Mouse (Mus musculus) thymus, adult 2 months (tissue): ENCODE data around the gene Adcy6. TPM values are rescaled to one million over a fixed set of nuclear protein-coding genes. Genes with fewer than 3 reads are reported as not detected.

Experiments used
- DNase-seq: peaks from one replicate; pipeline ENCODE4 v3.0.0; 2021
- H3K27ac ChIP-seq: fragments of 200-500 bp; 2 replicates; pipeline ENCODE4 v1.5.1; 2012; ENCODE audit warnings: low read length, control low read depth; ENCODE audit not compliant: control insufficient read depth, insufficient read depth
- H3K27me3 ChIP-seq: fragments of 200-500 bp; 2 replicates; pipeline ENCODE4 v1.6.1; 2012; ENCODE audit warnings: mild to moderate bottlenecking, low read length, moderate library complexity, mixed read lengths; ENCODE audit not compliant: control insufficient read depth, insufficient read depth
- H3K36me3 ChIP-seq: fragments of 200-500 bp; 2 replicates; pipeline ENCODE4 v1.6.1; 2012; ENCODE audit warnings: mild to moderate bottlenecking, low read length, moderate library complexity; ENCODE audit not compliant: control insufficient read depth, insufficient read depth
- H3K4me1 ChIP-seq: fragments of 200-500 bp; replicated peaks from 2 replicates; pipeline ENCODE4 v1.6.1; 2012; ENCODE audit warnings: low read length; ENCODE audit not compliant: control insufficient read depth, insufficient read depth
- H3K4me3 ChIP-seq: fragments of 200-500 bp; 2 replicates; pipeline ENCODE4 v1.5.1; 2012; ENCODE audit warnings: mild to moderate bottlenecking, low read length, control low read depth, moderate library complexity; ENCODE audit not compliant: control insufficient read depth, insufficient read depth
- CTCF ChIP-seq: fragments of 200-500 bp; IDR thresholded peaks from 2 replicates; pipeline ENCODE4 v1.5.1; 2012; ENCODE audit warnings: mild to moderate bottlenecking, control low read depth, low read length, moderate library complexity, borderline replicate concordance; ENCODE audit not compliant: control insufficient read depth, poor library complexity, insufficient read depth; ENCODE audit errors: extremely low read depth
- POLR2A ChIP-seq: fragments of 200-500 bp; IDR thresholded peaks from 2 replicates; pipeline ENCODE4 v1.6.1; 2012; ENCODE audit warnings: mild to moderate bottlenecking, low read length, control low read depth, moderate library complexity; ENCODE audit not compliant: control insufficient read depth, poor library complexity, insufficient read depth; ENCODE audit errors: extremely low read depth
- WGBS: fragments of 180-500 bp; shearing (Covaris S2); methylation state at CpG from one replicate; pipeline ENCODE4 v1.1.7; 2018; 5-methylcytosine and 5-hydroxymethylcytosine counted together
- polyA plus RNA-seq: library from polyadenylated mRNA; depleted of rRNA; stranded (reverse); fragments of >200 nt; gene quantifications from 2 replicates; pipeline ENCODE4 v1.2.3, GENCODE M21; 2012; rRNA removed

Gene Adcy6
- polyA plus RNA-seq, 1 experiment = 230 TPM

GRCm38 (mm10) chr15:98555881-98556280 lies 54.0 kb downstream of the Adcy6 start:
- Histone ChIP-seq H3K27ac (no peak overlapping the region), H3K4me3 (no peak overlapping the region), H3K27me3 (no peaks in the 10 kb centered on the region), H3K36me3 (peaks cover 73% of the 10 kb centered on the region), H3K4me1 (no peaks in the 10 kb centered on the region)
- WGBS = 97% methylated on average over 4 of the region's 4 CpGs
- no peak for DNase-seq
- TF ChIP-seq POLR2A (no peak), CTCF (no peak)

- Histone ChIP-seq H3K27me3 (no peaks in the 10 kb centered on the region), H3K4me3 (no peak overlapping the region), H3K27ac (no peak overlapping the region), H3K4me1 (no peaks in the 10 kb centered on the region), H3K36me3 (peaks cover 75% of the 10 kb centered on the region)
- TF ChIP-seq CTCF (no peak), POLR2A (no peak)
- no peak for DNase-seq
- WGBS = 95% methylated on average over 2 of the region's 2 CpGs
These were observed 57.1 kb downstream of the Adcy6 start for GRCm38 (mm10) chr15:98552758-98553157.

GRCm38 (mm10) chr15:98546843-98547242 lies 63.0 kb downstream of the Adcy6 start:
- DNase-seq = no peak
- Histone ChIP-seq H3K4me1 (no peaks in the 10 kb centered on the region), H3K36me3 (peaks cover 90% of the 10 kb centered on the region), H3K27ac (no peak overlapping the region), H3K4me3 (no peak overlapping the region), H3K27me3 (no peaks in the 10 kb centered on the region)
- WGBS = 93% methylated on average over 5 of the region's 5 CpGs
- TF ChIP-seq CTCF (no peak), POLR2A (no peak)

GRCm38 (mm10) chr15:98545151-98545550 lies 64.7 kb downstream of the Adcy6 start:
- DNase-seq = no peak
- 97% methylated on average over 3 of the region's 3 CpGs for WGBS
- H3K4me1 ChIP-seq = no peaks in the 10 kb centered on the region
- TF ChIP-seq POLR2A = no peak
- TF ChIP-seq CTCF = no peak
- H3K4me3 ChIP-seq = no peak overlapping the region
- H3K27me3 ChIP-seq = no peaks in the 10 kb centered on the region
- peaks cover 74% of the 10 kb centered on the region for H3K36me3 ChIP-seq
- no peak overlapping the region for H3K27ac ChIP-seq

GRCm38 (mm10) chr15:98543341-98543740 lies 66.5 kb downstream of the Adcy6 start:
- Histone ChIP-seq H3K27ac (no peak overlapping the region), H3K4me1 (no peaks in the 10 kb centered on the region), H3K36me3 (peaks cover 62% of the 10 kb centered on the region), H3K4me3 (no peak overlapping the region), H3K27me3 (no peaks in the 10 kb centered on the region)
- WGBS = 92% methylated on average over 4 of the region's 4 CpGs
- no peak for DNase-seq
- TF ChIP-seq CTCF = no peak
- TF ChIP-seq POLR2A = no peak

GRCm38 (mm10) chr15:98541064-98541463 lies 68.8 kb downstream of the Adcy6 start:
- no peaks in the 10 kb centered on the region for H3K27me3 ChIP-seq
- peaks cover 42% of the 10 kb centered on the region for H3K36me3 ChIP-seq
- no peak for DNase-seq
- H3K4me1 ChIP-seq = no peaks in the 10 kb centered on the region; the same call in 1 of the 2 replicates
- 69% methylated on average over 6 of the region's 6 CpGs for WGBS
- TF ChIP-seq CTCF (no peak), POLR2A (no peak)
- H3K27ac ChIP-seq = no peak overlapping the region
- H3K4me3 ChIP-seq = no peak overlapping the region

Other genes with a start within 250 kb of the Adcy6 start
- gene Olfr283, start 229.1 kb downstream of the Adcy6 start, polyA plus RNA-seq = not detected in 2 replicates
- gene Olfr282, start 178.9 kb downstream of the Adcy6 start, polyA plus RNA-seq = not detected in 2 replicates
- gene Olfr281, start 157.5 kb downstream of the Adcy6 start, polyA plus RNA-seq = not detected in 2 replicates
- gene OR5BS1P, start 140.2 kb downstream of the Adcy6 start, polyA plus RNA-seq = not detected in 2 replicates
- gene Lalba, start 127.4 kb downstream of the Adcy6 start, polyA plus RNA-seq = 0.48 TPM in 1 of 2 replicates, not detected in the other
- gene Olfr279, start 117.7 kb downstream of the Adcy6 start, polyA plus RNA-seq = not detected in 2 replicates
- gene Kansl2, start 75.8 kb downstream of the Adcy6 start, polyA plus RNA-seq = 71.6 and 78.4 TPM in 2 replicates
- 26.8 and 32.0 TPM in 2 replicates for gene Ccnt1, start 39.2 kb downstream of the Adcy6 start, polyA plus RNA-seq
- 0.31 TPM in 1 of 2 replicates, not detected in the other for gene 4930415O20Rik, start 39.1 kb downstream of the Adcy6 start, polyA plus RNA-seq
- gene Cacnb3, start 20.8 kb upstream of the Adcy6 start, polyA plus RNA-seq = 102 and 127 TPM in 2 replicates
- gene Ddx23, start 52.8 kb upstream of the Adcy6 start, polyA plus RNA-seq = 59.7 and 65.5 TPM in 2 replicates
- 2.6 and 2.8 TPM in 2 replicates for gene Rnd1, start 67.4 kb upstream of the Adcy6 start, polyA plus RNA-seq
- gene Ccdc65, start 98.1 kb upstream of the Adcy6 start, polyA plus RNA-seq = 0.04 and 0.09 TPM in 2 replicates
- gene Fkbp11, start 118.1 kb upstream of the Adcy6 start, polyA plus RNA-seq = 2.1 and 3.1 TPM in 2 replicates
- gene Arf3, start 153.1 kb upstream of the Adcy6 start, polyA plus RNA-seq = 165 and 182 TPM in 2 replicates
- gene Wnt10b, start 168.1 kb upstream of the Adcy6 start, polyA plus RNA-seq = 3.4 and 3.9 TPM in 2 replicates
- gene Wnt1, start 179.8 kb upstream of the Adcy6 start, polyA plus RNA-seq = 0.07 and 0.22 TPM in 2 replicates
- 0.26 and 0.65 TPM in 2 replicates for gene Ddn, start 199.4 kb upstream of the Adcy6 start, polyA plus RNA-seq
- gene Prkag1, start 221.4 kb upstream of the Adcy6 start, polyA plus RNA-seq = 90.7 and 105 TPM in 2 replicates